Mouse (Mus musculus): ENCODE measurements around the gene Glb1. TPM values are rescaled to one million over a fixed set of nuclear protein-coding genes. Genes with fewer than 3 reads are reported as not detected.
"Not testable (repeated sequence)": the region's sequence is repeated elsewhere in the genome, so short reads cannot be mapped to it uniquely, and the experiment has no call there.

The Glb1 gene
- total RNA-seq, 2 experiments from 2014 or later = 23.3 to 25.5 TPM

GRCm38 (mm10) chr9:114394136-114394535 is 6.7 kb upstream of the Glb1 start:
- DNase-seq (ENCODE audit: low spot score in 2 of 2) = not testable (repeated sequence)

DNA sequence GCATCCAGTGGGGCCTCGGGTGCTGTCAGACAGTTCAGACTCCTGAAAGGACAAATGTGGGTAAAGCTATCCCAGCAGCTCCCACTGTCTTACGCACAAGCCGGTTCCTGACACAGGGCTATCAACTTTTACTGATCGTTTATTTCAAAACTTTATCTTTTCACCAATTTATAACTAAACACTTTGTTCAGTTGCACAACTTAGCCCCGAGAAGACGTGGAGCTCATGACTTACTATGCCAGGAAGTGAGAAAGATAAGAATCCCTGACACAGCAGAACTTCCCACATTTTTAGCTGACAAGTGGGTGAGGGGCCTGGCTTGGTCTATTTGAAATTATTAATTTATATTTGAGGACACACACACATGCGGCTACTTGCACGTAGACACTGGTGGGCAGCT is 6.2 kb upstream of the Glb1 start:
- no peak for DNase-seq (ENCODE audit: low spot score in 2 of 2)

DNA sequence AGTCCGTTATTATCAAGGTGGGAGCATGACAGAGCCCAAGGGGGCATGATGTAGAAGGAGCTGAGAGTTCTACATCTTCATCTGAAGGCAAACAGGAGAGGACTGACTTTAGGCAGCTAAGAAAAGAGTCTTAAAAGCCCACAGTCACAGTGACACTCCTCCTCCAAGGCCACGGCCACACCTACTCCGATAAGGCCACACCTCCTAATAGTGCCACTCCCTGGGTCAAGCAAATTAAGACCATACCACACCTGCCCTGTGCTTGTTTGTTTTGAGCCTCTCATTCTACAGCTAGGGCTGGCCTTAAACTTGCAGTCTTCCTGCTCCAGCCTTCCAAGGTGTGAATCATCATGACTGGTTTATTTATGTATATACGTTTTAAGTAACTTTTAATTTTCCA is 5.6 kb upstream of the Glb1 start:
- no peak for DNase-seq (ENCODE audit: low spot score in 2 of 2)

GRCm38 (mm10) chr9:114399680-114400079 is 1.2 kb upstream of the Glb1 start:
- DNase-seq (ENCODE audit: low spot score in 2 of 2) = no peak

- no peak for DNase-seq (ENCODE audit: low spot score in 2 of 2)
Measured at GRCm38 (mm10) chr9:114400588-114400948, 308 bp upstream of the Glb1 start.

DNA sequence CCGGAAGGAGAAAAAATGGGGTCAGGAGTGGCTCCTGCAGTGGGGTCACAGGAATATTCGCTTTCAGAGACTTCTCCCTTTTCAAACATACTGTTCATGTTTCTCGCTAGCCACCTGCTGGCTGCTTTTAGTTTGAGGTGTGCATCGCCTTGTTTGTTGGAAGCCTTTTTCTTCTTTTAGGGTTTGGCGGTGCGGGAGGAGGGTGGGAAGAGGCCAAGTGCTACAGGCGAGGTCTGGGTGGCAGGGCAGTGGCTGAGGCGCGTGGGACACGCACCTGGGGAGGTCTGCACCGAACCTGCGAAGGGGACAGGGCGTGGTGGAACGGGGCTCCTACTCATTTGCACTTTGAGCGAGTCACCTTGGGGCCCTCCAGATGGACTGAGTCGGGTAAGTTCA is 807 bp downstream of the Glb1 start:
- peak in 1 of 2 experiments; percentile 30 for DNase-seq (ENCODE audit: low spot score in 2 of 2)

DNA sequence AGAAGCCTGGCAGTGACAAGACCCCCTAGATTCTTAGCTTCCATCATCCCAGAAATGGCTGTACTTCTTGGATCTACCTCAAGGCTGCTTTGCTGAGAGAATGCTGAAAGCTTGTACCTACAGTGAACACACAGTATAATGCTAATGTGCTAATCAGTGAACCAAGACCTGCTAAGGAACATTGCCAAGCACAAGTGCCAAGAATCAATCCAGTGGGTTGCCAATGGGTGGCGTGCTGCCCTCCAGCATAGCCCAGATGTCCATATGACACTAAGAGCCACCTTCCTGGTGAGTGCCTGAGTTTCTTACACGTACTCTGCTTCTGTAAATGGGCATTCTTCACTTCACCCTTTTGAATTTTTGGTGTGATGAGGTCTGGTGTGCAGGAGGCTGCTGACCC is 6.8 kb downstream of the Glb1 start:
- no peak for DNase-seq (ENCODE audit: low spot score in 2 of 2)

DNA sequence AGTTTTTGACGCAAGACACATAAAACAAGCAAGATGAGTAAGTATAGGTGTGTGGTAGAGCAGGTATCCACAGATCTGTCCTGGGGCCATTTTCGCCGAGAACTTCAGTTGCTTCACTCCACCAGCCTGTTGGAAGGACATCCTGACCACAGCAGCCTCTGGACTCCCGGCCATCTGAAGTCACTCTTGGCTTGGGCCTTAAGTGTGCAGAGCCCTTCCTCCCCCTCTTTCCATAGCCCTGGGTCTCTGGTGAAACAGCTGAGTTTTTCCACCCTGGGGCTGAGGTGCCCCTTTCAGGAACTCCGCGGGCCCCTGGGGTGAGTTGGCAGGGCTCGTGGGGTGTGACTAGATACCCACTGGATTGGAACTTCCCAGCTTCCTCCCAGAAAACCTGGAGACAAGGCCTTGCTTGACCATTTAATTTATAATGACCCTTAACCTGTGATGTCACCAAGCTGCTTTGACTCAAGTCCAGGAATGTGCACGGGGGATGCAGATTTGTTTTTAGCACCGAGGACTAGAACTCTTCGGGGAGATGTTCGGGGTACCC is 9.5 kb downstream of the Glb1 start:
- no peak for DNase-seq (ENCODE audit: low spot score in 2 of 2)

GRCm38 (mm10) chr9:114411295-114411694 is 10.4 kb downstream of the Glb1 start:
- DNase-seq (ENCODE audit: low spot score in 2 of 2) = no peak

DNA sequence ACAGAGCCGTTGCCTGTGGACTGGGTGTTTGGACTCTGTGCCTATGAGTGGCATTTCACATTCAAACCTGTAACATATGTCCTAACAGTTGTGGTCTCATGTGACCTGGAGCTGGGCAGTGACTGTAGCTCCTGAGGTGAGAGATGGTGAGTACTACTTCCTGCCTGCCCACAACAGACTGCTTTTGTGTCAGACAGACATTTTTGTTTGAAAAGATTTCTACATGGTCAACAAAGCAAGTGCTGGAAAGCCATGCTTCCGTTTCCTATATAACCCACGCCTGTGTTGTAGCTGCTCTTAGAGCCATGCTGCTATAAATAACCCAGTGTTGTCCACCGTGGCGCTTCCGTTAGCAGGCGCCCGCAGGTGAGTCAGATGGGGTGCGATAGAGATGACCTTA is 11.5 kb downstream of the Glb1 start:
- no peak for DNase-seq (ENCODE audit: low spot score in 2 of 2)

DNA sequence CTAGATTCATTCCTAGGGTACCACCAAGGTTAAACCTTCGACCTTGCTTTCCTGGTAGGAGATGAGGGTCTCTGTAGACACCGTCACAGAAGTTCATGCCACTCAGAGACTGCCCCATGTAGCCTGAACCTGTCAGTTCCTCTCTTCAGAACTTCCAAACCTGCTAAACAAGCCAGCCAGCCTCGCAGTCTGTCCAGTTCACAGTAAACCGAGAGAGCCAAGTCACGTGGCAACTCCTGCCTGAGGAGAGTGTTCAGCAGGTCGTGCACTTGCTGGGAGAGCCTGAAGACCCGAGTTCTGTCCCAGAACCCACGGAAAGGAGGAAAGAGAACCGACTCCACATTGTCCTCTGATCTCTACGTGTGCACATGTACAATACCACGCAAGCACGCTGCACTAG is 13.0 kb downstream of the Glb1 start:
- no peak for DNase-seq (ENCODE audit: low spot score in 2 of 2)

DNA sequence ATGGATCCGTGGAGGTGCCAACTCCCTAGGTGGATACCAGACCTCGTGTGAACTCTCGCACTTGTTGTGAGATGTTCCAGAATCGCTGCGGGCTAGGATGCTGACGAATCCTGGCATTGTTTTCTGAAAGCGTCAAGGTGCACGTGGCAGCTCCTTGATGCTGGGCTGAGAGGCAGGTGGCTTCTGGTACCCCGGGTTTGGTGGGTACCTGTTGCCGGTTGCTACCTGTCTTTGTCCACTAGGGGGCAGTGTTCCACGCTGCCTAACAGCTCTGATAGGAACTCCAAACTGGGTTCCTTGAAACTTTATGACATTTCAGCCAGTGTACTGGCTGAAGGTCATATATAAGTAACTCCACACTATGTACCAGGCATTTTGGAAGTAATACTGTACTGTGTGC is 14.8 kb downstream of the Glb1 start:
- DNase-seq (ENCODE audit: low spot score in 2 of 2) = peak; percentile 37 to 61

DNA sequence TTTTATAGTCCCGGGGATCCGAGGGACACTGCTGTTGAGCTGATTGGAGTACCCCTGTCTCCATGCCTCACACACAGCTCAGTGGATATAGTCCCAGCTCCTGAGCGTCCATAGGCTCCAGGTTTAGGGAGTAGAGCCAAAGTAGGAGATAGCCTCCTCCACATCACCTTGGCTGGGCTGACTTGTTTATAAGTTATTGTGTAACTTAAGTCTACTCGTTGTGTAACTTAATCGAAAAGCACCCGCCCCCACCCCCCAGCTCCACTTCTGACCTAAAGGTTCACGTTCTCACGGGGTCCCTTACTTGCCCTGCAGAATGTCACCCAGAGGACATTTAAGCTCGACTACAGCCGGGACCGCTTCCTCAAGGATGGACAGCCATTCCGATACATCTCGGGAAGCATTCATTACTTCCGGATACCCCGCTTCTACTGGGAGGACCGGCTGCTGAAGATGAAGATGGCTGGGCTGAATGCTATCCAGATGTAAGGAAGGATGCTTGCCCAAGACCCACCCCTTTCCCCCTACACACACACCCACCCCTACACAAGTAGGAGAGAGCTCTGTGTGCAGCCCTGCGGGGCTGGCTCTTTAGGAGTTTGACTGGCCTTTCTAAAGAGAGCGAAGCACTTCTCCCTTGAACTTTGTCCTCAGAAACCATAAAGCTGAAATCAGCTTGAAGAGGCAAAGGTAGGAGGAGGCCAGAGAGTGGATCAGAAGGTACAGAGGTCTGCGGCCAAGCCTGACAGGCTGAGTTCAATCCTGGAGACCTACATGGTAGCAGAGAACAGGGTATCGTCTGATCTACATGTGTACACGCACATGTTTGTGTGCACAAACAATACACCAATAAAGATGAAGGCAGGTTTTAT is 16.0 kb downstream of the Glb1 start:
- DNase-seq (ENCODE audit: low spot score in 2 of 2) = no peak

GRCm38 (mm10) chr9:114418187-114418586 is 17.3 kb downstream of the Glb1 start:
- DNase-seq (ENCODE audit: low spot score in 2 of 2) = peak in 1 of 2 experiments; percentile 45

DNA sequence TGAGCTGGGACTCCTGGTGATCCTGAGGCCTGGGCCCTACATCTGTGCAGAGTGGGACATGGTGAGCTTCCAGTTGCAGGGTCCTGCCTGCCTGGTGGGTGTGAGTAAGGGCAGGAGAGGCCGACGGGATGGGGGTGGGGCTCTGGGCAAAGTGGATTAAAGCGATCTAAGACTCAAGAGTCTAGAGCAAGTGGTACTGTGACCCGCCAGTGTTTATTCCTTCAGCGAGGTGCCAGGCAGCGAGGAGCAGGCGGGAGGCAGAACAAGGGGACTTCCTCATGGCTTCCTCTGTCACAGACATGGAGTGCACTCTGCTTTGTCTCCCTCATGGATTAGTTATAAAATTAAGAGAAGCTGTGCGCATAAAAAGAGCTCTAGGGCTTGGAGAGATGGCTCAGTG is 19.6 kb downstream of the Glb1 start:
- DNase-seq (ENCODE audit: low spot score in 2 of 2) = no peak

- DNase-seq (ENCODE audit: low spot score in 2 of 2) = no peak
Measured at GRCm38 (mm10) chr9:114421045-114421444, 20.2 kb downstream of the Glb1 start.

GRCm38 (mm10) chr9:114421797-114422196 is 20.9 kb downstream of the Glb1 start:
- DNase-seq (ENCODE audit: low spot score in 2 of 2) = no peak

DNA sequence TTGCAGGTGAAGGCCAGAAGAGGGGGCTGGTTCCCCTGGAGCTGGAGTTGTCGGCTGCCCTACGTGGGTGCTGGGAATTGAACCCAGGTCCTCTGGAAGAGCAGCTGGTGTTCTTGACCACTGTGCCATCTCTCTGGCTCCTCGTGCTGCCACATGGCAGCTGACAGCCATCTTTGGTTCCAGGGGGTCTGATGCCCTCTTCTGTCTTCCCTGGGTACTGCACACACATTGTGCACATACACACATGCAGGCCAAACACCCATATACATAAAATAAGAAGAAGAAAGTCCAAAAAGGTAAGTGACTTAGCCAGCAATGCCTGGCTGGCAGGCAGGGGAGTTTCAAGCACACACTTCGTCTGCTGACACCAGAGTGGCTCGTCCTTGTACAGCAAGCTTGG is 24.7 kb downstream of the Glb1 start:
- no peak for DNase-seq (ENCODE audit: low spot score in 2 of 2)

- DNase-seq (ENCODE audit: low spot score in 2 of 2) = no peak
Measured at GRCm38 (mm10) chr9:114426201-114426600, 25.3 kb downstream of the Glb1 start.

DNA sequence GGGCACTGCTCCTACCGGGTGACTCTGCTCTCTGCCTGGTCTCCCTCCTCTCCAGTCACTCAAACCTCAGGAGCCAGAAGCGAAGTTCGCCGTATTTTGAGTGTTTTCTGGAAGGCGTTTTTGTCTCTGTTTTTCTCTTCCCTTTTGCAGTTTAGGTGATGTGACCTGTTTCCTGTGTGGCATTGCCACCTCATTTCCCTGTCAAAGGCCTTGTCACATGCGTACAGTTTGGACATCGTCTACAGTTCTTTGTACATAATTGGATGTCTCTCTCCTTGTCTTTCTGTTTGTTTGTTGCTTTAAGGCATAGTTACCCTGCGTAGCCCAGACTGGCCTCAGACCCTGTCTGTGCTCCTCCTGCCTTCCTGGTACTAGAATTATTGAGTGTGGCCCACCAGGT is 26.5 kb downstream of the Glb1 start:
- no peak for DNase-seq (ENCODE audit: low spot score in 2 of 2)

GRCm38 (mm10) chr9:114428103-114428834 is 27.4 kb downstream of the Glb1 start:
- DNase-seq (ENCODE audit: low spot score in 2 of 2) = no peak

GRCm38 (mm10) chr9:114435668-114436067 is 34.8 kb downstream of the Glb1 start:
- no peak for DNase-seq (ENCODE audit: low spot score in 2 of 2)

All from left cerebral cortex, adult 18-20 months (tissue).